Mouse (Mus musculus): Measurements from ENCODE around the gene Arhgap10. TPM values are rescaled to one million over a fixed set of nuclear protein-coding genes. Genes with fewer than 3 reads are reported as not detected.

The Arhgap10 gene
- total RNA-seq (2015) (3.9 and 5.2 TPM in 2 replicates), total RNA-seq (2017) (7.7 and 11.7 TPM in 2 replicates)

DNA sequence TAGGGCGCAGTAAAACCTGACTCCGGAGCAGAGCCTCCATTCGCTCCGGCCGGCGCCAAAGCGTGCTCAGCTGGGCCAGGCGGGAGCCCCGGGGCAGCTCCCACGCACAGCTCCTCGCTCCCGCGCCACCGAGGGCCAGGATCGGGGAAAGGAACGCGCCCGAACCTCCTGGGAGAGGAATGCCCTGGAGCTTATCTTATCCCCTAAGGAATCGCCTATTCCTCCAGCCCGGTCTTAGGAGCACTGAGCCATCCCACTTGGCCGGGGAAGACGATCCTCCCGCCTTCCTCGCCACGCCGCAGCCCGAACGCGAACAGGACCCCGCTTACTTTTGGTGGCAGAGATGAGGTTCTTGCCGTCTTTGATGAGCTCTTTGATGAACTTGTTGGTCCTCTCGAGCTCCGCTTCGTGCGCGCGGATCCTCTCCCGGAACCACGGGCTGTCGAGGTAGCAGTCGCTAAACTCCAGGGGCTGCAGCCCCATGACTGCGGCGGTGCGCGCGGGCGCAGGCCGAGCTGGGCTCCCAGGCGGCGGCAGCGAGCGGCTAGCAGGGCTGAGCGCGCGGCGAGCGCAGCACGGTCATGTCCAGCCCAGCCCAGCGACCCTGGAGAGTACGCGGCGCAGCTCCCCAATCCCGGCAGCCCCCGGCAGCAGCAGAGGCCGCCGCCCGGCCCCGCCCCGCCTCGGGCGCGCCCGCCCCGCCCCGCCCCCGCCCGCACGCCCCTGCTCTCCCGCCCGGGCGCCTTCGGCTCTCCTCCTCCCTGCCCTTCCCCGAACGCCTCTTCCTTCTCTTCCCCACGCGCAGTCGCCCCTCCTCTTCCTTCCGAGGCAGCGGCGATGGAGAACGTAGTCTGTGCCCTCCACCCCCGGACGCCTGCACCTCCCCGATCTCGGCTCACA, at the start of gene Arhgap10:
Gene Arhgap10, minus strand, starts transcription at position 653 of the 900 bp plus-strand sequence.
- peak; percentile 92 for ATAC-seq (ENCODE audit: poor library complexity, severe bottlenecking)

DNA sequence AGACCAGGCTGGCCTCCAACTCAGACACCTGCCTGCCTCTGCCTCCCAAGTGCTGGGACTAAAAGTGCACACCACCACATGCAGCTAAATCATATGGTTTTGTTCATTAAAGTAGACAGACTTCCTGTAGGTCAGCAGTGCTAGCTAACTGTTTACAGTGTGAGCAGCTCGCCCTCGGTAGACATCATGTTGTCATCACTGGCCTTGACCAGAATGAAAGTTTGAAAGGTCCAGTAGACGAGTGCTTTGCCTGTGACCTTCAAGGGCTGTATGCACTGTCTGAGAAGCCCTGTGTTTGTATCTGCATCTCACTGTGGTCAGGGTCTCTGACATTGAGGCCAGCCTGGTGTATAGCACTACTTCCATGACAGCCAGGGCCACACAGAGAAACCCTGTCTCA, 43.7 kb upstream of the Arhgap10 start:
- ATAC-seq (ENCODE audit: poor library complexity, severe bottlenecking), result no peak

DNA sequence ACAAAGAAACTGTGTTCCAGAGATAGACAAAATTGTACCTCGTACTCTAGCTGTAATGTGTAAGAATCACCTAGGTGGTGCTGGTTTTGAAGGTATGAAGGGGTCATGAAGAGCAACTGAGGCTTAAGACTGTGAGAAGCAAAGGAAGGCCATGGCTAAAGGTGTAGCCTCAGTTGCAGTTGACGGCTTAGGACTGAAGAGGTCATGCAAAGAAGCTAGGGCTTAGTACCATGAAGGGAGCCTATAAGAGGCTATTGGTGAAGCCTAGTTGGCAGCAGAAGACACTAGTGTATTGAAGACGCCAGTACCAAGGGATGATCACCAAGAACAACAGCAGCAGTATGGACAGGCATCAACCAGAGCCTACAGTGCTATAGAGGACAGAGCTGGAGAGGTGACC, 34.7 kb upstream of the Arhgap10 start:
- ATAC-seq (ENCODE audit: poor library complexity, severe bottlenecking), result no peak

DNA sequence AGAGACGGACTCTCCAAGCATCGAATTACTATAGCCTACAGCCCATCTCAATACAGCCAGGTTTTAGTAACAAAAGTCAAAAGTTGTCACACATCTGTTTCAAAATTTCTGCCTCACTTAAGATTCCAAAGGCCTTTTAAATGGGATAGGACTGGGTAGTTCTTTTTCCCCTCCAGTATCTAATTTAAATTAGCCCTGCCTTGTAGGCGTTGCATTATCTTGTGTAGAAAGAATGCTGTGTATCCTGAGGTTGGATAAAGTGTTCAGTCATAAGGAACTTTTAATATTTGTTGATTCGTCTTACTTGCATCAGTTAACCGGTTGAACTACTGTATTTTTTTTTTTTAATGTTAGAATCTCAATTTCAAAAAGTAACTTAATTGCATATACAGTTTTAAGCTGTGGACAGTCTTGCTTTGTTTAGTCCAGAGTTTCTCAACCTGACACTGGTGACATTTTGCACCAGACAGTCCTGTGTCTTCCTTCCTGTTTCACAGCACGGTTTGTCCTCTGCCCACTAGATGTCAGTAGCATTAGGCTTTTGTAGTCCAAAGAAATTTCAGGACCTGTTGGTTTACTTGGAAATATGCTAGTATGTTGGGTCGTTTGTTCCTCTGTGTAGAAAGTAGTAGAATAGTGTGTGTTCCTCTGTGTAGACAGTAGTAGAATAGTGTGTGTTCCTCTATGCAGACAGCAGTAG, 32.3 kb upstream of the Arhgap10 start:
- peak; percentile 85 for ATAC-seq (ENCODE audit: poor library complexity, severe bottlenecking)

DNA sequence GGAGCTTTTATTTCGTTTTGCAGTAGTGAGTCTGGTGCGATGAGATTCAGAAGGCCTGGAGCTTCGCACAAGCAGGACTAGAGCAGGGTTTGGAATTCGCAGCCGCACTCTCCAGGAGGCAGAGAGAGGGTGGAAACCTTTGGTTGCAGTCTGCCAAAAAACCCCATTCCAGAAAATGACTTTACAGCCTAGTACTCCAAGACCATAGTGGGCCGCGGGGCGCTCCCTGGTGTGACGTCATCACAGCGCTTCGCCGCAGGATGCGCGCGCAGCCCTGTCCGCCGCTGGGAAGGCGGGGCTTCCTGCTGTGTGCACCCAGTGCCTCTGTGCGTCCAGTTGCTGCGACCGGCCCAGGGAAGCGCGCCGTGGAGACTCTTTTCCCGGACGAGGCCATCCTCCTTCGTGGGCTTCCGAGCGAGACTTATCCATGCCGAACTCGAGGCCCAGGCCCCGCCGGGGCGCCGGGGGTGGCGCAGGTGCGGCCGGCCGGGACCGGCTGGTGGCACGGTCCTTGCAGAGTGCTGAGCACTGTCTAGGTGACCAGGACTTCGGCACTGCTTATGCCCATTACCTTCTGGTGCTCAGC, 31.5 kb upstream of the Arhgap10 start, which contains the start of gene Prmt9:
Gene Prmt9, plus strand, starts transcription at position 277 of the 586 bp plus-strand sequence.
- peak; percentile 90 for ATAC-seq (ENCODE audit: poor library complexity, severe bottlenecking)

DNA sequence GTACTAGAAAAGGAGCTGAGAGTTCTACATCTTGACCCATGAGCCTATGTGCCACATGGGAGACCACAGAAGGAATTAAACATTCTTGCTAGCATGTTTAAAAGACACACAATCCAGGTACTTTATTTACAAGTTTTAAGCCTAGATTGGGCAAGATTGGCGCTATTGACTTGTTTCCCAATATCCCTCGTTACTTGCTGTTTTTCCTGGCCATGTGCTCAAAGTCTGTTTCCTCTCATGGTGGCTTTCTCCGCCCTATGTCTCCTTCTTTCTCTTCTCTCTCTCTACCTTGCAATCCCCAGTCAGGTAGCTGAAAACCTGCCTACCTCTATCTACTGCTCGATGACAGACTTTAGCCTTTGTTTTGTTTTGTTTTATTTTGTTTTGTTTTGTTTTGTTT, 27.9 kb upstream of the Arhgap10 start:
- ATAC-seq (ENCODE audit: poor library complexity, severe bottlenecking), result no peak

DNA sequence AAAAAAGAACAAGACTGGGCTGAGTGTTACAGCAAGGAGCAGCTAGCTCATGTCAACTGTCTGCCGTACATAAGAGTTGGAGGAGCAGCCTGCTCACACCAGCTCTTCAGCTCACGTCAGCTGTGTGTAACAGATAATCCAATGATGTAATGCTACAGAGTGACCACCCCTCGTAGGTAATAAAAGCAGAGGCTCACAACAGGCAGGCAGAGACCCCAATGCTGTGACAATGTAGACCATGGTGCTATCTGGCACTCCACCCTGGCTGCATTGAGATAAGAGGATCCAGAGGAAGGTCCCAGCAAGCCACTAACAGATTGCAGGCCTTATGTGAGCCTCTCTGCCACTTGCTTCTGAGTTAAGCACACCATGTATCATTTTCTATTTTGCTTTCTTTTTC, 26.7 kb upstream of the Arhgap10 start:
- no peak for ATAC-seq (ENCODE audit: poor library complexity, severe bottlenecking)

DNA sequence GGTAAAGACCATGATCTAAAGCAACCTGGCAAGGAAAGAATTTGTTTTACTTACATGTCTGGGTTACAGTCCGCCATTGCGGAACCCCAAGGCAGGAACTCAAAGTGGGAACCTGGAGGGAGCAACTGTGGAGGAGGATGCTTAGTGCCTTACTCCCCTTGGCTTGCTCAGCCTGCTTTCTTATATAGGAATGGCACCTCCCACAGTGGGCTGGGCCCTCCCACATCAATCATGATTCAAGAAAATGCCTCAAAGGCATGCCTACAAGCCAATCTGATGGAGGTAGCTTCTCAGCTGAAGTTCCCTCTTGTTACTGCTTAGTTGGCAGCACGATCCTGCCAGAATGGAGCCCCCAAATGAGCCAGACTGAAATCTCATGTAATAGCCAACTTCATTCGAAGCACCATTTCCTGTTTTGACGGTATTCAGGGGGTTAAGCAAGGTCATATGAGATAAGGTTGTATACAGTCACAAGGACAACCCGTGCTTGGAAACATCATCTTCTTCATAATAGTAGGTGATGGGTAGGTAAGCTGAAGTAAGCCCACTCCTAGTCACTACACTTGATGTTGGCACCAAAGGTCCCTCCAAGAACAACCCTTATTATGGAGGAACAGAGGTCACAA, 25.5 kb upstream of the Arhgap10 start:
- 0 out of 2 replicates have a peak, but pooled peaks have one; percentile 18 for ATAC-seq (ENCODE audit: poor library complexity, severe bottlenecking)

DNA sequence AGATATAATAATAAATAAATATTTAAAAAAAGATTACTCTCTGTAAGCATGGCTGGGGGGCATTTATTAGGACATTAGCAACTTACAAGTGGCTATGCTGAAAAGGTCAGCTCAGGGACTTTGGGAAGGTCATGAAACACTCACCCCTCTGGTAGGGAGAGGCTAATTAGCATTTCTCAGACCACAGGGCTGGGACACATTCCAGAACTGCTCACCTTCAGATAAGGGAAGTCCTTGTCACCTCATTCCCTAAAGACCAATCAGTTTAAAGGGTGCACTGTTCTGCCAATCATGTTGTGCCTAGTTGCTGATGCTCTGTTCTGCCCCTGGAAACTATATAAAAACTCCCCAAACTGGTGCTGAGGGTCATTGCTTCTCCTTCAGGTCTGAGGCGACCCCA, 20.5 kb upstream of the Arhgap10 start:
- ATAC-seq (ENCODE audit: poor library complexity, severe bottlenecking), result no peak

DNA sequence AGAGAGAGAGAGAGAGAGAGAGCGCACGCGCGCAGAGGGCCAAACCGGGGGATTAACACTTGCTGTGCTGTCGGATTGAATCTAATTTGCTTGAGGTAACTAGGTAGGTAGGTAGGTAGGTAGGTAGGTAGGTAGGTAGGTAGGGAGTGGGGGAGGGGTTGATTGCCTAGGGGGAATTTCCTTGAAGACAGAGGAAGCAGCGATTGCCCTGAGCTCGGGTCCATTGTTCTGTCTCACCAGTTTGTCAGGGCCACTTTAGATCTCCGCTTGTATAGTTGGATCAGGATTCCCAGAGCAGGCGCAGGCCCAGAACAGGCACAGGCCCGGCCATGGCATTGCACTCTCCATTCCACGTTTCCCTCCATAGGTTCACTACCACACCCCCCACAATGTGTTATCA, 19.1 kb upstream of the Arhgap10 start:
- ATAC-seq (ENCODE audit: poor library complexity, severe bottlenecking), result no peak

DNA sequence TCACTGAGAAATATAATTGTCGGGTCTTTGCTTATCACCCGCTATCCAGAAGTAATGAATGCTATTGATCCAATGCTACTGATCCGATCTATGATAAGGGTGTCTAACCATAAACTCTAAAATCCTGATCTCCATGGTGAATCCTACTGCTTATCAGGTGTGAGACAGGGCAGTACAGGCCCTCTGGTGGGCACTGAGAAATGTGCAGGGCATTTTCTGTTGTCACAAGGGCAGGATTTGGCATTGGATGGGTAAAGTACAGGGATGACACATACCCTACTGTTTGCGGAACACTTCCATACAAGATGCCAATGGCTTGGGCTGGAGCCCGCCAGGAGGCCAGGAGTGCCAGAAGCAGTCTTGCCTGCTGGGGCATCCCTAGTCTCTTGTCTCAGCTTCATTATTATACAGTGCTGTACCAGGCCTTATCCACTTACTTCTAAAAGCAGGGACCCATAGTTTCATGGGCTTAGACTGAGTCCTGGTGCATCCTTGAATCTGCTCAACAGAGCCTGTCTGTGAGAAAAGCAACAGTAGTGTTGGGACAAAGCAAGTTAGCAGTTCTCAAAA, 17.4 kb upstream of the Arhgap10 start:
- peak; percentile 64 for ATAC-seq (ENCODE audit: poor library complexity, severe bottlenecking)

DNA sequence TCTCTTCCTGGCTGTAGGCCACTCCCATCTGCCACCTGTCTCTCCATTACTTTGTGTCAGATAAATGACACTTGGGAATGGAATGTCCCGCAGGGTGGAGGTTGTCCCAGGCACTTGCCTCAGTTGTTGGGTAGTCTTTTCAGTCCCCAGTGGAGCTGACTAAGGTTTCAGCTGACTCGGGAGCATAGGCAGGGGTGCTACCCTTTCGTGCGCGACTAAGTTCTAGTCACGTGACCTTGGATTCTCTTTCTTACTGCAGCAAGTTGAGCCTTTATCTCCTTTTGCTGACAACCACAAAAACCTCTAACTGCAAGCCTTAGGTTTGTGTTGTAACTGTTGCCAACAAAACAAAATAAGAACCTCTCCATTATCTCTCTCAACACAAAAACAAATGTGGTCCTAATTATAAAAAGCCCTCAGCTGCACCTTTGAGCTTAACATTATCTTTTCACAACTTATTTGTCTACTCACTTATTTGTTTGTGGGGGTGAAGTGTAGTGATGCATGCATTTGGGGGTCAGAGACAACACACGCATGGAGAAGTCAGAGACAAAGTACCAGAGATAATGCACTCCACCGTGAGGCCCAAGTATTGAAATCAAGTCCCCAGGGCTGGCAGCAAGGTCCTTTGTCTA, 16.7 kb upstream of the Arhgap10 start:
- ATAC-seq (ENCODE audit: poor library complexity, severe bottlenecking), result peak; percentile 59

DNA sequence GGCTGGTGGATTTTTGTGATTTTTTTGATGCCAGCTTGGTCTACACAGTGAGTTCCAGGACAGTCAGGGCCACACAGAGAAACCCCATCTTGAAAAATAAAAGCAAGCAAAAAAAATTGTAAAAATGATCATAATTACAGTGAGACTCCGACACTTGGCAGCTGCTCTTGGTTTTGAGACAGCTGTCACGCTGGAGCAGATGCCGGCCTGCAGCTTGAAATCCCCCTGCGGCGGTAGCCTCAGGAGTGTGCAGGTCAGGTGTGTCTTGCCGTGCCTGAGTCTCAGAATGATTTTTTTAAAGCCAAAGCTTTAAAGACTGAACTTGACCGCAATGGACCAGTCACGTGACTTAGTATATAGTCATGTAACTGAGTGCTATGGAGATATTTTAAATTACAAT, 8.4 kb upstream of the Arhgap10 start:
- ATAC-seq (ENCODE audit: poor library complexity, severe bottlenecking), result no peak

DNA sequence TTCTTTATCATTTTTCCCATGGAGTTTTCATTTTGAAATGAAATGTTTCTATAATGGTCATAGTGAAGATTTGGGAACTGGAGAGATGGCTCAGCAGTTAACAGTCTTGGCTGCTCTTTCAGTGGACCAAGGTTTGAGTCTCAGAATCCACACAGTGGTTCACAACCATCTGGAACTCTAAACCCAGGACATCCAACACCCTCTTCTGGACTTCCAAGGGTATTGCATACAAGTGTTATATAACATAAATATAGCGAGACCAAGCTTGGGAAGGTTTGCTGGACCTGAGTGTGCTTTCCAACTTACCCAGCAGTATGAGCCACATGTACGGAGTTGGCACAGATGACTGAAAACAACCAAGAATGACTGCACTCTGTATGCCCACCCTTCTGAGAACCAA, 7.2 kb upstream of the Arhgap10 start:
- no peak for ATAC-seq (ENCODE audit: poor library complexity, severe bottlenecking)

DNA sequence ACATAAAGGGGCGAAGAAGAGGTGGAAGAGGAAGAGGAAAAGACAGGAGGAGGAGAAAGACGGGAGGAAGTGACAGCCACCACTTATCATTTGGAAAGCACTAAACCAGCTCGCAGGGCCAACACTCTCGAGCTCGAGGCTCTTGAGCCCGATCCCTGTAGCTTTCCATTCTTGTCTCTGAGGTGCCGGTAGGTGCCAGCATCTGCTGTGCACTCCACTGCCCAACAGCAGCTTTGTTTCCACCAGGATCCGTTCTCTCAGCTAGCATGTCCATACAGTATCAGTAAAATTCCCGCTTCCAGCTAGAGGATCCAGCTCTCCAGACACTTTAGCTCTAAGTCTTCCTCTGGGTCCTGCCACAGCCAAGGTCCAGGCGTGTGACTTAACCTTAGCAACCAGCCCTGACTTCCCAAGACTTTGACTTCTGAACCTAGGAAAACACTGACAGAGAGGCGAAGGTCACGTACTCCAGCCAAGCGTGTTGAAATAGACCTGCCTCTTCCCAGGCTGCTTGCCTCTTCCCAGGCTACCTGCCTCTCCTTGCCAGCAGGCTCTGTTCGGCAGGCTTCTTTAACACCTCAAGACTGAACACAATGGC, 6.4 kb upstream of the Arhgap10 start:
- no peak for ATAC-seq (ENCODE audit: poor library complexity, severe bottlenecking)

DNA sequence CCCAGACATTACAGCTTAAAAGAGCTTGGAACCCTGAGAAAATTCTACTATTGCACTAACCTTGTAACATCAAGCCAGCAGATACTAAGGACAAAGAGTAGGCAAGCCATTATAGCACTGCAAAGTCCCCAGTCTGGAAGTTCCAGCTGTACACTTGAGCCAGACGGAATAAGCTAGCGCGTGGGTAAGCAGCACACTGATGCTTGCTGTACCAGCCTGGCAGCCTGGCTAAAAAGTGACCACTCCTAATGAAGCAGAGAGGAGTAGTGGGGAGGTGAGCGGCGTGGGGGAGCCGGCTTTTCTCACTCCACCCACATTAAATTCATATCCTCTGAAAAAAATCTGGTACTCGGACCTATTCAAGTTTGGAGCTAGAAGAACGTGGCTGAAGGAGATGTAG, 5.2 kb upstream of the Arhgap10 start:
- no peak for ATAC-seq (ENCODE audit: poor library complexity, severe bottlenecking)

DNA sequence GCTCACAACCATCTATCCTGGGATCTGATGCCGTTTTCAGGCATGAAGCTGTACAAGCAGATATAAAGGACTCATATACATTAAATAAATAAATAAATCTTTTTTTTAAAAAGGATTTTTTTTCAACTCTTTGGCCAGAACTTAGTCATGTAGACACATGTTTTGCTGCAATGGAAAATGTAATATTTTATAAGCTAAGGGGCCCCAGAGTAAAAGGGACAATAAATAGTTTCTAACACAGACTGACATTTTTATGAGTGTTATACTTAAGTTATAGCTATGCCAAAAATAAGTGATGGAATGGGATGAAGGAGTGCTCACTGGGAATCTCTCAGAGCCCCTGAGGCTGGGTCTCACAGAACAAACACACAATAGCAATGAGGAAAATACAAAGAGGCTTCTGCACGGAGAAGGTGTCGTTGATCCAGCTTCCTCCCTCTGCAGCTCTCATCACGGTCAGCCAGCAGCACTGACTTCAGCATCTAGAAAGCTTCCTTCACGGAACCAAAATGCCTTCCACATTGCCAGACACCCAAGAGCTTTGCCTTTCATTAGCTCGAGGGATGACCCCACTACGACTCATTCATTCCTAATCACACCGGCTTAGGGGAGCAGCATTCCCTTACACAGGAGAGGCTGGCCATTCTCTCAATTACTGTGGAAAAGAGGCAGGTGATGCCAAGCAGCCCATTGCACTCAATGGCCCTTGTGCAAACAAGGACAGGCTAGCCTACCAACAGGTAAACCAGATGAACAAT, 3.5 kb upstream of the Arhgap10 start:
- ATAC-seq (ENCODE audit: poor library complexity, severe bottlenecking), result no peak

DNA sequence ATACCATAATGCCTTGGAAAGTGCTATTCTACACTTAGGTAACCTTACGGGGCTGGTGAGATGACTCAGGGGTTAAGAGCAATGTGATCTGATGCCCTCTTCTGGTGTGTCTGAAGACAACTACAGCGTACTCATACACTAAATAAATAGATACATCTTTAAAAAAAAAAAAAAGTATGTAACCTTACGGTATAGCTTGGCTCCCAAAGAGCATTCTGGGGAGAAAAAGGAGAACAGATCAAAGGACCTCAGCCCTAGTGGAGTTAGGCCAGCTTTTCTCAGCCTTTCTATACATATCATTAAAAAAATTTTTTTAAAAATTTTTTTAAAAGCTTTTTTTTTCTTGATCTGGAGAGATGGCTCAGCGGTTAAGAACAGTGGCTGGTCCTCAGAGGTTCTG, 2.8 kb upstream of the Arhgap10 start:
- ATAC-seq (ENCODE audit: poor library complexity, severe bottlenecking), result no peak

All from megakaryocyte, adult 5-6 weeks (primary cell).